In genomic region chr14:121752686-121753426, GRCm38 (mm10) we compare ENCODE assay signal across 9 mouse cellular contexts. TPM values are rescaled to one million over a fixed set of nuclear protein-coding genes. Genes with fewer than 3 reads are reported as not detected.
A peak's percentile ranks its signal among the peaks of the same experiment; 100 is the strongest.
DNase-seq lines count a peak whose midpoint lies in the region; ATAC-seq and TF ChIP-seq lines count a peak whose summit lies in the region.
"Had no signal": no experiment of that assay in that cellular context is flagged by ENCODE, and none has a peak within 500 bp of the region (broad histone marks: within the 10 kb centered on the region; RNA-seq: fewer than 3 reads in every experiment).

No protein-coding gene starts in this region.

- no peak overlapping the region for H3K27ac ChIP-seq in cerebellum, adult 2 months (ENCODE audit: insufficient read depth, low read length)
- H3K27ac ChIP-seq in liver, embryonic 14.5 days = no peak overlapping the region
- H3K27ac ChIP-seq in liver, embryonic 11.5 days (ENCODE audit: low read depth, low read length) = no peak overlapping the region
- H3K27ac ChIP-seq: heart, embryonic 15.5 days had no signal

- no peak overlapping the region for H3K9ac ChIP-seq in liver, embryonic 14.5 days (replicated peaks)
- H3K9ac ChIP-seq in liver, embryonic 11.5 days (ENCODE audit: low read depth, low read length) = no peak overlapping the region
- H3K9ac ChIP-seq: heart, embryonic 15.5 days had no signal

- H3K4me2 ChIP-seq in liver, embryonic 14.5 days (ENCODE audit: low read depth) = no peak overlapping the region
- no peak overlapping the region for H3K4me2 ChIP-seq in liver, embryonic 11.5 days
- H3K4me2 ChIP-seq: heart, embryonic 15.5 days had no signal

- no peak for ATAC-seq in liver, embryonic 14.5 days (ENCODE audit: insufficient read depth)
- no peak for ATAC-seq in liver, embryonic 11.5 days (replicated peaks; ENCODE audit: low FRiP score)
- ATAC-seq in hematopoietic stem cell, adult 5-6 weeks (replicated peaks in 1 of 2; ENCODE audit: insufficient read depth in 1 of 2, low FRiP score in 2 of 2, low TSS enrichment in 1 of 2, low read depth in 1 of 2, poor library complexity in 2 of 2, severe bottlenecking in 2 of 2) = peak; percentile 62 to 68

- TF ChIP-seq CTCF in cerebellum, adult 2 months (IDR thresholded peaks at IDR 0.05; ENCODE audit: borderline replicate concordance, insufficient read depth, low read depth, low read length) = peak; percentile 43; the same call in 1 of the 2 replicates
- TF ChIP-seq CTCF in liver, embryonic 14.5 days (IDR thresholded peaks at IDR 0.05; ENCODE audit: low read depth) = 0 out of 2 replicates have a peak, but pooled peaks have one; percentile 9

- no peaks in the 10 kb centered on the region for H3K27me3 ChIP-seq in cerebellum, adult 2 months (ENCODE audit: control insufficient read depth, insufficient read depth, low read length)
- no peaks in the 10 kb centered on the region for H3K27me3 ChIP-seq in liver, embryonic 14.5 days (ENCODE audit: control insufficient read depth, insufficient read depth, low read length)
- H3K27me3 ChIP-seq in liver, embryonic 11.5 days (replicated peaks; ENCODE audit: control insufficient read depth, insufficient read depth, low read length) = no peaks in the 10 kb centered on the region
- H3K27me3 ChIP-seq: heart, embryonic 15.5 days had no signal

- no peaks in the 10 kb centered on the region for H3K36me3 ChIP-seq in liver, embryonic 14.5 days (replicated peaks; ENCODE audit: control insufficient read depth, insufficient read depth, low read depth)
- no peaks in the 10 kb centered on the region for H3K36me3 ChIP-seq in liver, embryonic 11.5 days (ENCODE audit: control insufficient read depth, insufficient read depth, low read length)
- H3K36me3 ChIP-seq: heart, embryonic 15.5 days had no signal

- H3K9me3 ChIP-seq in liver, embryonic 14.5 days (ENCODE audit: control insufficient read depth, low read length) = no peaks in the 10 kb centered on the region
- no peaks in the 10 kb centered on the region for H3K9me3 ChIP-seq in liver, embryonic 11.5 days (ENCODE audit: control insufficient read depth, low read length)
- H3K9me3 ChIP-seq: heart, embryonic 15.5 days had no signal

- H3K4me1 ChIP-seq in cerebellum, adult 2 months (ENCODE audit: control insufficient read depth, insufficient read depth, low read length) = peaks cover 15% of the 10 kb centered on the region; the same call in 1 of the 2 replicates
- no peaks in the 10 kb centered on the region for H3K4me1 ChIP-seq in liver, embryonic 14.5 days (replicated peaks; ENCODE audit: control insufficient read depth in 2 of 2, insufficient read depth in 2 of 2, low read length in 1 of 2)
- no peaks in the 10 kb centered on the region for H3K4me1 ChIP-seq in liver, embryonic 11.5 days (replicated peaks; ENCODE audit: control insufficient read depth, insufficient read depth, low read length)

- H3K4me3 ChIP-seq in cerebellum, adult 2 months (replicated peaks; ENCODE audit: insufficient read depth, low read depth, low read length) = no peak overlapping the region
- no peak overlapping the region for H3K4me3 ChIP-seq in liver, embryonic 14.5 days (ENCODE audit: insufficient read depth in 1 of 2, low read depth in 2 of 2, low read length in 2 of 2)
- no peak overlapping the region for H3K4me3 ChIP-seq in liver, embryonic 11.5 days (ENCODE audit: low read depth, low read length)
- H3K4me3 ChIP-seq: heart, embryonic 15.5 days had no signal

- DNase-seq in cerebellum, adult 2 months = no peak
- no peak for DNase-seq in cerebellum, adult 11-12 months
- DNase-seq in liver, embryonic 14.5 days (ENCODE audit: low read depth in 3 of 3, low spot score in 3 of 3) = no peak
- no peak for DNase-seq in liver, embryonic 11.5 days (ENCODE audit: low spot score)
- peak; percentile 29 for DNase-seq in retina, postnatal 7 days (ENCODE audit: low read depth, low spot score)
- DNase-seq in urinary bladder, postnatal 4 days (ENCODE audit: low spot score in 2 of 2) = no peak
- DNase-seq in adrenal gland, postnatal 14 days = no peak

- no peak for TF ChIP-seq POLR2A in cerebellum, adult 2 months (IDR thresholded peaks at IDR 0.05; ENCODE audit: borderline replicate concordance, insufficient read depth, low read length)

- 63% methylated on average over 19 of the region's 19 CpGs for WGBS in cerebellum, adult 2 months
- WGBS in liver, embryonic 14.5 days (ENCODE audit: insufficient replicate concordance) = 52% methylated on average over 19 of the region's 19 CpGs
- WGBS in liver, embryonic 11.5 days = 65% methylated on average over 19 of the region's 19 CpGs

- TF ChIP-seq EP300 in liver, embryonic 14.5 days (IDR thresholded peaks at IDR 0.05; ENCODE audit: low read depth) = no peak

RNA-seq across cellular contexts. Expression of gene Dock9, which starts 44.8 kb away (rescaled TPM):
- polyA plus RNA-seq in cerebellum, adult 2 months (2012; rRNA removed) = 140 TPM in 2 replicates
- polyA plus RNA-seq in liver, embryonic 14.5 days (2012; rRNA removed) = 1.5 and 1.8 TPM in 2 replicates
- polyA plus RNA-seq in liver, embryonic 14.5 days (2014; fragmentation: Nextera tagmentation; extraction: Ambion mirVana) = 1.2 and 1.4 TPM in 2 replicates
- 5.0 and 5.2 TPM in 2 replicates for polyA plus RNA-seq in liver, embryonic 11.5 days (2014; fragmentation: Nextera tagmentation; extraction: Ambion mirVana)
- 16.8 and 19.6 TPM in 2 replicates for total RNA-seq in hematopoietic stem cell, adult 5-6 weeks (2017)
- total RNA-seq in adrenal gland, postnatal 14 days (2021) = 31.9 and 43.7 TPM in 2 replicates

Comparison
In these comparisons a context has a peak if more than half of its experiments do, and no peak if none do; other contexts are left out.
1. ATAC-seq: peak in hematopoietic stem cell, adult 5-6 weeks (2 of 2); none in liver, embryonic 14.5 days (single experiment) and liver, embryonic 11.5 days (single experiment).
2. RNA of gene Dock9, which starts 44.8 kb away (polyA plus RNA-seq): 140 TPM in cerebellum, adult 2 months; 5.0 to 5.2 TPM in liver, embryonic 11.5 days and 1.2 to 1.8 TPM in liver, embryonic 14.5 days; every median in the first group is over 10 times any median in the second.